ENCODE assay signal across 9 mouse cellular contexts in the genomic region with DNA sequence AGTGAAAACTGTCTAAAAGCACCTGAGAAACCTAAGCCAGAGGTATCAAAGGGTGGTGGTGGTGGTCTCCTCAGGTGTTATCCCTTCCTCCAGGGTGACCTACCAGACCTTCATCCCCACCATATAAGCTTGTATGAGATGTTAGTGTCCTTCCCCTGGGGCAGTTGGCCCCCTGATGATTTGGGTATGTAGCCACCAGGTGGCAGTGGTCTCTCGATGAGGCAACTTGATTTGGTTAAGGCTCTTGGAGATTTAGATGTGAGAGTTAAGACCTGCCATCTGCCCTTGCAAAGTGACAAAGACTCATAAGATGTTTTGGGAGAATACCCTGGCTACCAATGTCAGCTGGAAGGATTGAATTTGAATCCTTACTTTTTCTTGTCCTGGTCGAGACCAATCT.
A peak's percentile ranks its signal among the peaks of the same experiment; 100 is the strongest.
DNase-seq lines count a peak whose midpoint lies in the region; ATAC-seq and TF ChIP-seq lines count a peak whose summit lies in the region.
"Had no signal": no experiment of that assay in that cellular context is flagged by ENCODE, and none has a peak within 500 bp of the region (broad histone marks: within the 10 kb centered on the region; RNA-seq: fewer than 3 reads in every experiment).

No protein-coding gene starts in this region.

- H3K79me2 ChIP-seq in MEL (ENCODE audit: control insufficient read depth, insufficient read depth, low read length, poor library complexity): no peaks in the 10 kb centered on the region

- H3K36me3 ChIP-seq in MEL (ENCODE audit: control insufficient read depth in 1 of 2, insufficient read depth in 2 of 2, low read length in 2 of 2): peaks cover 0 to 9% of the 10 kb centered on the region in 2 experiments; a peak in 2 of 4 replicates

- intact Hi-C loops in left cerebral cortex, adult 2 months (cut with DNase I): loop anchor here (1.0 to 2.0 kb wide), 2 partner anchors 37 to 79 kb away; no protein-coding TSS in a partner anchor
- intact Hi-C loops in left cerebral cortex, postnatal 36 days (cut with DNase I): loop anchor here (5.0 kb wide), 1 partner anchor 81 kb away; no protein-coding TSS in a partner anchor
- intact Hi-C loops in heart, postnatal 25 days (cut with DNase I): loop anchor here (1.0 to 10.0 kb wide), 3 partner anchors 41 to 281 kb away; no protein-coding TSS in a partner anchor

- H3K27ac ChIP-seq in left cerebral cortex, adult 2 months: peak overlapping the region; percentile 16; the same call in 1 of the 2 replicates
- H3K27ac ChIP-seq in MEL (ENCODE audit: control insufficient read depth, low read depth, low read length): no peak overlapping the region

- no peaks in the 10 kb centered on the region for H3K27me3 ChIP-seq in MEL (ENCODE audit: control insufficient read depth in 1 of 2, insufficient read depth in 2 of 2, low read length in 2 of 2)
- H3K27me3 ChIP-seq: megakaryocyte, embryonic 14.5 days had no signal

- no peak; the same call in 1 of the 2 replicates for TF ChIP-seq RAD21 in MEL (IDR thresholded peaks at IDR 0.05; ENCODE audit: low read depth, low read length)

- peak; percentile 51 for DNase-seq in embryo, embryonic 10 days (ENCODE audit: low spot score)
- no peak for DNase-seq in embryo, embryonic 9.5 days (ENCODE audit: extremely low spot score)
- peak in 1 of 2 experiments; percentile 53 for DNase-seq in left cerebral cortex, adult 2 months (ENCODE audit: extremely low spot score in 1 of 2, low spot score in 2 of 2)
- no peak for DNase-seq in left cerebral cortex, postnatal 36 days (ENCODE audit: low spot score in 2 of 2)
- peak; percentile 46 for DNase-seq in MEL (ENCODE audit: low read depth, low spot score)
- no peak for DNase-seq in ovary, postnatal 14 days (ENCODE audit: low spot score)
- no peak for DNase-seq in heart, postnatal 25 days (ENCODE audit: low spot score)

- peak; percentile 80 for ATAC-seq in megakaryocyte progenitor cell, adult 5-6 weeks (replicated peaks; ENCODE audit: poor library complexity)

- H3K9ac ChIP-seq in MEL (ENCODE audit: control insufficient read depth, low read depth, low read length, poor library complexity, severe bottlenecking): no peak overlapping the region

- TF ChIP-seq POLR2A in MEL (IDR thresholded peaks at IDR 0.05; ENCODE audit: control insufficient read depth in 1 of 2, insufficient read depth in 1 of 2, low read depth in 1 of 2, low read length in 2 of 2, poor library complexity in 1 of 2): no peak

- TF ChIP-seq EP300 in MEL (IDR thresholded peaks at IDR 0.05; ENCODE audit: low read depth in 1 of 2, low read length in 2 of 2): no peak

- no peak overlapping the region for H3K4me3 ChIP-seq in left cerebral cortex, adult 2 months
- no peak overlapping the region for H3K4me3 ChIP-seq in MEL (ENCODE audit: control insufficient read depth in 1 of 2, insufficient read depth in 1 of 2, low read depth in 2 of 2, low read length in 2 of 2)
- H3K4me3 ChIP-seq: megakaryocyte, embryonic 14.5 days had no signal

- no peaks in the 10 kb centered on the region for H3K9me3 ChIP-seq in MEL (replicated peaks; ENCODE audit: insufficient read depth, low read length)
- H3K9me3 ChIP-seq: megakaryocyte, embryonic 14.5 days had no signal

- TF ChIP-seq CTCF in left cerebral cortex, adult 2 months (IDR thresholded peaks at IDR 0.05): peak; percentile 66
- TF ChIP-seq CTCF in MEL (IDR thresholded peaks at IDR 0.05 in 2 of 3, conservative IDR thresholded peaks at IDR 0.05 in 1 of 3; ENCODE audit: control insufficient read depth in 1 of 3, insufficient read depth in 1 of 3, low read depth in 2 of 3, low read length in 3 of 3, poor library complexity in 1 of 3, severe bottlenecking in 1 of 3): peak; percentile 32 to 55 (median 51)

- H3K4me1 ChIP-seq in MEL (ENCODE audit: control insufficient read depth in 1 of 2, insufficient read depth in 2 of 2, low read length in 2 of 2): no peaks in the 10 kb centered on the region

TF ChIP-seq in MEL, 35 proteins besides CTCF, POLR2A, EP300 and RAD21:
- TF ChIP-seq SMC3 (IDR thresholded peaks at IDR 0.05; ENCODE audit: low read depth, low read length) (peak; percentile 51), ELF1 (IDR thresholded peaks at IDR 0.05; ENCODE audit: low read depth, low read length) (no peak), RCOR1 (IDR thresholded peaks at IDR 0.05; ENCODE audit: low read depth, low read length) (no peak)

Comparison
In these comparisons a context has a peak if more than half of its experiments do, and no peak if none do; other contexts are left out.
1. DNase-seq: peak in embryo, embryonic 10 days (single experiment) and MEL (single experiment); none in embryo, embryonic 9.5 days (single experiment), left cerebral cortex, postnatal 36 days (0 of 2), ovary, postnatal 14 days (single experiment) and heart, postnatal 25 days (single experiment).